Mouse (Mus musculus) T-helper 1 cell (primary cell): ENCODE measurements around the gene Gm13769.
"Not testable (repeated sequence)": the region's sequence is repeated elsewhere in the genome, so short reads cannot be mapped to it uniquely, and the experiment has no call there.

Experiments used
- in situ Hi-C: fragments of 300-600 bp; cut with MboI, MseI; formaldehyde crosslinking; loops from one replicate; pipeline ENCODE4 v1.15.1; 2025; ENCODE audit warnings: high pct_unique_total_duplicates

Gene Gm13769

DNA sequence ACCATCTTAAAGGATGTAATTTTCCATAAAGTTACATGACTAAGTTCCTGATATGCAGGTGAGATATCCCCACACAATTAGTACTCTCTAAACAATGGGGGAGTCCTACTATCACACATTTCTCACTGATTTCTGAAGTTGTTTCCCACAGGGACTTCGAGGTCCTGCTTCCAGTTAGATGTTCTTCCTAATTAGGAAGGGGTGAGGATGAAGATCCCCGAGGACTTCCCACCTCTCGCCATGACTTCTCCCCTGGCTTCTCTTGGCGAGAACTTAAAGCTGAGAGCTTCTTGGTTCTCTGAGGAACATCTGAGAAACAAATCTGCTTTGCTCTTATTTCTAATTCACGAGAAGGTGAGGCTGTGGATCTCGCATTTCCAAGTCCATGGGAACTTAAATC, at the start of gene Gm13769:
Gene Gm13769, plus strand, starts transcription at position 301 of the 400 bp plus-strand sequence.
- in situ Hi-C loops: not testable (repeated sequence)

DNA sequence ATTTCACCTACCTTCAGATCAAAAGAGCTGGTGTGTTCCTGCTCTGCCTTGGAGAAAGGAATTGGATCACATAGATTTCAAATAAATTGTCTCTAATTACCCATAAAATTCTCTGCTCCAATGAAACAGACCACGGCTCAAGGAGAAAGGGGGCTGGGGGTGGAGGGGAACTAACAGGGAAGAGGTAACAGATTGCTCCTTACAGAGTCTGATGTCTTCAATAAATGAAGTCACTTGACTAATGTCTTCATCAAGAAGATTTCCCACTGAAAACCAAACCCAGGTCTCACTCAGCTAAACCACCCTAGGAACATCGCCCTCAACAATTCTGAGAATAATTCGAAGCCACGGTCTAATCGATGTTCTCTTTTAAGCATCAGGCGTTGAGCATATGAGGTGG, 29.3 kb upstream of the Gm13769 start, which contains the start of gene Olfr1272:
Gene Olfr1272, minus strand, starts transcription at position 101 of the 400 bp plus-strand sequence.
- in situ Hi-C loops: no loop called here

DNA sequence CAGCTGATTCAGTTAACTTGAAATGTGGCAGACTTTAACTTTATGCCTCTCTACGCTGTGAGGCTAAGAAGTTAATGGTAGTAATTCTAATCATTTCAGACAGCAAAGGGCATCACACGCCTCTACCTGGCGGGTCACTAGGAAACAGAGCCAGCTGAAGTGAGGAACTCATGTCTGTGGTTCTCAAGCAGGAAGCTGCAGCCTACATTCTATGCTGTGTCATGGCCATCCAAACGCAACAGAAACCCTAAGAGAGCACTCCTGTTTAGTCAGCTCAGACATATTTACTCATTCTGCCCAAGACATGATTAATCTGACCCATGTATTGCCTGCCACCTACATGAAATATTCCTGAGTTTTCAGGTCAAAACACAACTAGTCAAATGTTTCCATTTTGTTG, 24.7 kb downstream of the Gm13769 start:
- in situ Hi-C loops: not testable (repeated sequence)

DNA sequence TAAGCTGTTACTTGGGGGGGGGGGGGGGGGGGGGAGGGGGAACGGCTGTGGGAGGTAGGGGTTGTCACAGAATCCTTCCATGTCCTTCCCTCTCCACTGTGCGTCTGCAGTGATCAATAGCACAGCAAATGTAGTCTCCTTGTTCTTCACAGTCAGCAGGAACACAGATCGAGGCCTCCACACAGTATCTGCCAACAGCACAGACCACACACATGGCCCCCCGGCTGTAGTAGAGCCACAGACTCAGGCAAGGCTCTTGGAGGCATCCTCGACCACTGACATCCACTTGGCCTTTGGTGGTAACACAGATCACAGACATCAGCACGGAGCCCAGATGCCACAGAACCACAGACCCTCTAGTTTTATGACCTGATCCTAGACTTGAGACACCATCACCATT, 29.0 kb downstream of the Gm13769 start:
- in situ Hi-C loops: loop anchor here (10.0 kb wide), 1 partner anchor 84 kb away; no protein-coding TSS in a partner anchor

DNA sequence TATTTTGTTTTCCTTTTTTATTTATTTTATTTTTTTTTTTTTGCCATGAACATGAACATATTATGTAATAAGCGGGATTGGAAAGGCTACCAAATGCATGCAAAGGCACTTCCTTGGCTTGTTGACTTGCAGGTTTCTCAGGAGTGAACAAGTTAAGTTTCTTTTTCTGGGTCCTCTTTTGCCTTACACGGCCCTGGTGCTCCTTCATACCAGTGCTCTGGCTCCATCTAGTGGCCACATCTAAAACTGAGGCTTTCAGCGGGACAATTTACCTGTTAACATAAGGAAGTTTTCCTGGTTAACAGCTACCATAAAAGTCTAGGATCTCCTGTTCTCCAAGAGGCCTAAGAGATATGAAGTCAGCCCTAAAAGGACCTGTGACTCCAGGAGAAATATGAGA, 29.5 kb downstream of the Gm13769 start:
- in situ Hi-C loops: loop anchor here (10.0 kb wide), 1 partner anchor 83 kb away; no protein-coding TSS in a partner anchor

DNA sequence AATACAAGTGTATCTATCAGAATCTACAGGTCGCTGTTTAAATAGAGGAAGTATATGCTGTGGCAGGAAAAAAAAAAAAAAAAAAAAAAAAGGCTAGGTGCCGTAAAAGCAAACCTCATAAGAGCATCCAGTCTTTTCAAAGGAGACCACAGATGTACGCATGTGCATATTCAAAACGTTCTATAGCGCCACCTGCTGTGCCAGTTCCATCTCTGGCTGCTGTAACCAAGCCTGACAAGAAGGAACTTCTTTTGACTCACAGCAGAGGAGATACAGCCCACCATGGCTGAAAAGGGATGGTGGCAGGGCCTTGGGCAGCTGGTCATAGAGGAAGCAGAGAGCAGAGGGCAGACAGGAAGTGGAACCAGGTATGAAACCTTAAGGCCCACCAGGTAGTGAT, 37.2 kb downstream of the Gm13769 start:
- in situ Hi-C loops: loop anchor here (10.0 kb wide), 1 partner anchor 76 kb away; no protein-coding TSS in a partner anchor

DNA sequence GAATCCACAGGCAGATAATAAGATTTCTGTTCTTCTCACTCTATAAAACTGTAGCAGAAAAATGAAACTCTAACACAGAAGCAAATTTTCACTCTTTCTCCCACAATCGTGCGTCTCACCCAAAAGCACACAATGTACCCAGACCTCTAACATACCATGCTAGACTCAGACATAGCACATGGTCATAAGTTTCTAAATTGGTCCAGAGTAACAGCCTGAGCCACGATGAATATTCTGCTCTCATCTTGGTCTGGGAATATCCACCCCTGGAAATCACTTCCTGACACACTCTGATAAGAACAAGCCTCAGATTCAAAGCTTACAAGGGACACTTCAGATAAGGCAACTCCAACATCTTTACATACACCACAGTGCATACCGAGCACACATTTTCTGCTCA, 38.2 kb downstream of the Gm13769 start:
- in situ Hi-C loops: not testable (repeated sequence)
